Mouse (Mus musculus) mammary gland, adult 2 months (tissue): ENCODE data around the gene Nln. TPM values are rescaled to one million over a fixed set of nuclear protein-coding genes. Genes with fewer than 3 reads are reported as not detected.

Experiments
- polyA plus RNA-seq: library from polyadenylated mRNA; depleted of rRNA; stranded (reverse); fragments of >200 nt; gene quantifications from 2 replicates; pipeline ENCODE4 v1.2.3, GENCODE M21; 2012; ENCODE audit warnings: low replicate concordance; rRNA removed

Nln gene
- polyA plus RNA-seq = 11.2 and 11.7 TPM in 2 replicates

DNA sequence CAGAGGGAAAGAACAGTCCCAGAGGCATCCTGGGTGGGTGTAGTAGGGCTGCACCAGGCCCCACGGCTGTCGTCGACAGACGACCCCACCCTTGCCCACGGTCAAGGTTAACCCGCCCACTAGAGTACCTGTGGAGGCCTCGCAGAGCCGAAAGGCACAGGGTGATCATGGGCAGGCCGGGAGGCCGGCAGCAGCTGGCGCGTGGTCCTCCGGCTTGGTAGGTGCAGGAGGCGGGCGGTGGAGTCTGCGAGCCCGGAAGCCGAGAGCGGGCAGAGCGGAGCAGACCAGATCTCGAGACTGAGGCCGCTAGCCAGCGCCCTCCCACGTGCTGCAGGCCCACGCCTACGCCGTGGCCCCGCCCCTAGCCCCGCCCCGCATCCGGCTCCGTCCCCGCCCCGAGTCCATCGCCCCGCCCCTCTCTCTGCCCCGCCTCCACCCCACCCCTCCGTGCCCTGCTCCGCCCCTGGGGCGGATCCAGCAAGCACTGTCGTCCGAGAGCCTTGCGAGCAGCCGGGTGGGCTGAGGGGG lies at the start of gene Nln, which contains the start of gene Sgtb:
Gene Nln (minus strand): TSS at position 327 of the 528 bp plus-strand sequence.
Gene Sgtb (plus strand): TSS at position 454 of the 528 bp plus-strand sequence.

Other genes with a start within 250 kb of the Nln start
- 6.4 and 12.3 TPM in 2 replicates for gene Erbin, start 189.1 kb downstream of the Nln start, polyA plus RNA-seq
- gene Sgtb, start 127 bp upstream of the Nln start, polyA plus RNA-seq = 1.1 and 1.5 TPM in 2 replicates
- 4.0 and 10.4 TPM in 2 replicates for gene Trappc13, start 68.9 kb upstream of the Nln start, polyA plus RNA-seq
- gene Trim23, start 69.2 kb upstream of the Nln start, polyA plus RNA-seq = 1.5 and 3.4 TPM in 2 replicates
- 0.16 and 0.42 TPM in 2 replicates for gene Cenpk, start 119.0 kb upstream of the Nln start, polyA plus RNA-seq
- 0.91 and 2.6 TPM in 2 replicates for gene Ppwd1, start 119.2 kb upstream of the Nln start, polyA plus RNA-seq
- gene Adamts6, start 178.2 kb upstream of the Nln start, polyA plus RNA-seq = 1.8 and 2.3 TPM in 2 replicates